Mouse (Mus musculus): Measurements from ENCODE around the gene BC052040.

Gene BC052040

DNA sequence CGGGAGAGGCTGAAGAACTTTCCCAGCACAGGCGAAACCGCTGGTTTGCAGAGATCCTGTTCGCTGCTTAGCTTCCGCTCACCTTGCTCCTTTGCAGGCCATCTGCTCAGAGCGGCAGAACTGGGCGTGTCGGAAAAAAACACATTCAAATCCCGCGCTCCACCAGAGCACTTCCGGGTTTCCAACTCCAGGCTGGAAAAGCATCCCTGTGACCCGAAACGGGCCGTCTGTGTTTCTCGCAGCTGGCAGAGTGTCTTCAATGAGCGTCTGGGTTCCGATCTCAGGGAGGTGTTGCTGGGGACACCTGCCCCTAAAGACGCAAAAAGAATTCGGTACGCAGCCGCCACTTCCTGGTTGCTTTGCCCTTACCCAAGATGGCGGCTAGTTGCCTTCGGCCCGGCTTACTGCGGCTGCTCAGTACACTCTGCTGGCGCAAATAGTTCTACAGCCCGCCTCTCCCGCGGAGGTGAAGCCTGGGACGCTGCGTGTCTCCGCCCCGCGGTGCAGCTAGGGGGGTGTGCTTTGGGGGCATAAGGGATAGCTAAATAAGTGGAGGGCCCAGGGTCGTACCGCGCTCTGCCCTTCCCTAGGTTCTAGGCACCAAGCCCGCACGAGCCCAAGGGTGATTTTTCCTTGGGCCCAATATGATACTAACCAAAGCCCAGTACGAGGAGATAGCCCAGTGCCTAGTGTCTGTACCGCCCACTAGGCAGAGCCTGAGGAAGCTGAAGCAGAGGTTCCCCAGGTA is at the start of gene BC052040:
Gene BC052040, plus strand, starts transcription at position 476 of the 748 bp plus-strand sequence.
- peak; percentile 90 for DNase-seq

DNA sequence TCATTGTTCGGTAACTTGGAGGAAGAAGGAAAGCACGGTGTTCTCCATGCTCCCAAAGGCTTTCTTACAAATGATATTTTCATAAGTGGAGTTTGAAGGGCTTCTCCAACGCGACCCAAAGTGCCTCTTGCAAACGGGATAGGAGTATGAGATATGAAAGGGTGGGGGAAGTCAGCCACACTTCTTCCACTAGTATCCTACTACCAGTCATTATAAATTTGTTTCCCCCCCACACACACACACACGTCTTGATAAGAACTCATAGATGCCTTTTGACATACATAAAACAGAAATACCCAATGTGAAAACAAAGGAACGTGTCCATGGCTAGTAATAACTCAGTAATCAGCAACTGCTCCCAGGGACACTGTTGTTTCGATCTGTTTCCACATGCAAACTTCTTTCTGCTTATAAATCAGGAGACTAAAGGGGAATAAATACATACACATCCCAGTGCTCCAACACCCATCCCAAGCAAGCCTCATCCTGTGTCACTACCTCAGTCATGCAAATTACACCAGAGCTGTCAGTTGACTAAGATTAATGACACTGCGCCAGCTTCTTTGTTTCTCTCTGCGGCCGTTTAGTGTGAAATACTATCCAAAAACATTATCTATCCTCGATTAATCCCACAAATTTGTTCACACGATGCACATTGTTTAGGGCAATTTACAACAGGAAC is 43.4 kb upstream of the BC052040 start:
- DNase-seq: no peak

DNA sequence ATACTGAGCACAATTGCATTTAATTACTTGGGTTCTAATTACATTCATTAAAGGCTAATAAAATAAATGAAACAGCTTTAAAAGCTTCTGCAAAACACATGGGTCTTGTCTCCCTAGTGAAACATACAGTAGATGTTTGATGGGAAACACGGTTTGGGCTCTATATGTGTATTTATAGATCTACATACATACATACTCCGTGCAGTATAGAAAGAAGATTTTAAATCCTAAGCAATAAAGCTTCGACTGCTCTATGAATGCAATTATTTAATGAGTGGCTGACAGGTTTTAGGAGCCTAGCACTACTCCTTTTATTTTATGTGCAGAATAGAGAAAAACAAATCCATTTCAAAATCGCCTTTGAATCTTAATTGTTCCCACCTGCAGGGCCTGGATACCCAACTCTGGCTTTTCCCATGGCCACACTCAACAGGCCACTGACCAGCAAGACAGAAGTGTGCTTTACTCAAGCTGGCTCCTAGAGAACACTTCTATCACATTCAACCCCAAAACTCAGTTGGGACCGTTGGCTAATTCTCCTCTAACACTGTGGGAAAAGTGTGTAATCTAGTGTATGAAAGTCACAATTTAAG is 42.7 kb upstream of the BC052040 start:
- DNase-seq: no peak

DNA sequence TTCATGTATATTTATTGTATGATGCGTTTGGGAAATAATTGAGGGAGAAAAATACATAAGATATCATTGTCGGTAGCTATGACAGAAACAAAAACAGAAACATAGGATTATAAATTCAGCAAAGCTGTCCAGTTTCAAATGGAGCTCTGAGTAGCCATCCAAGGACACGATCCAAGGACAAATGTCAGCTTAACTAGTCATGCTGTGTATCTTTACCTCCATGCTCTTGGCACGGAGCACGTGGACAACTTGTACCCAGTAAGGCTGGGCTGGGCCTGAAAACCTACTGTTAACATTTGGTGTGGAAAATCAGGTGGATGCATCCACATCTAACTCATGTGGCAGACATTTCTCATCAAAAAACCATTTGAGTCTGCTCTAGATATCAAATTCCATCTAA is 41.8 kb upstream of the BC052040 start:
- no peak for DNase-seq

DNA sequence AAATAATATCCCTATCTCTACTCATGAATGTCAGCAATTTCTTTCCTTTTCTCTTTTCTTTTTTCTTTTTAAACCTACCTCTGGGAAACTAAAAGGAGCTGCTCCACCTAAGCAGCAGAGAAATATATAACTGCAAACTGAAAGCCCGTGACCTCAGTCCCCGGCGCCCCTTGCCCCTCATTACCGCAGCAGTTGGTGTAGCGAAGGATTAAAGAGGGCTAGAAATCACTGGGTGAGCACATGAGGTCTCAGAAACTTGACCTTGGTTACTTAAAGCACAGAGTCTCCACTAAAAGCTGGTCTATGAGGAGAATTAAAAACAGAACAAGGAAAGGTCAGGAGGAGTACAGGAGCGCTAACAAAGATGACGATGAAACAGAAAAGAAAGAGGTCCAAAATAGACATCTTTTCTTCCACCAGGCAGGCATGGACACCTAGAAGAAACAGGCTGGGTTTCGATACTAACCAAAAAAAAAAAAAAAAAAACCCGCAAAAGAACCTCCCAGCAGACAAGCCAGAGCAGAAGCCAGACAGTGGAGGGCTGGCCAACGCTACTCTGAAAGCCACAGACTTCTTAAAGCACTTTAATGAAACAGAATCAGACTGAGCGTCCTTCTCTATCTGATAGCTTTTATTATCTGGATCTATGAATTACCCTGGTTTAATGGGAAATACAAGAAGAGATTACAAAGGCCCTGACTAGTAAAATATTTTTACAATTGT is 39.0 kb upstream of the BC052040 start:
- DNase-seq: no peak

DNA sequence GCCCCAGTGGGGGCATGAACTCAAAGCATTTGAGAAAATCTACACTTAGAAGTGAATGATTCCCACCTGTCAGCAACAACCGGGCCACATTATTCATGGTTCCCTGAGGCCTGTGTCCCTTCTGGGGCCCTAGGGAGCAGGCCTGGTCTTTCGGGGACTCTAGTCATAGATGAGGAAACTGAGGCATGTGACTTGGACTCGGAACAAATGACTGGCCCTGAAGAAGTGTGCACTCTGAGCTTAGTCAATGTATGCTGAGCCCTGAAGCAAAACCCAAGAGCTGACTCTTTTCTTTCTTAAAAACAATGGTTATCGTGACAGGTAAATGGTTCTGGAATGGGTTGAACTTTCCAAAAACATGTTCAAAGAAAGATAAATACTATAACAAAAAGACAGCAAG is 38.3 kb upstream of the BC052040 start:
- DNase-seq: no peak

DNA sequence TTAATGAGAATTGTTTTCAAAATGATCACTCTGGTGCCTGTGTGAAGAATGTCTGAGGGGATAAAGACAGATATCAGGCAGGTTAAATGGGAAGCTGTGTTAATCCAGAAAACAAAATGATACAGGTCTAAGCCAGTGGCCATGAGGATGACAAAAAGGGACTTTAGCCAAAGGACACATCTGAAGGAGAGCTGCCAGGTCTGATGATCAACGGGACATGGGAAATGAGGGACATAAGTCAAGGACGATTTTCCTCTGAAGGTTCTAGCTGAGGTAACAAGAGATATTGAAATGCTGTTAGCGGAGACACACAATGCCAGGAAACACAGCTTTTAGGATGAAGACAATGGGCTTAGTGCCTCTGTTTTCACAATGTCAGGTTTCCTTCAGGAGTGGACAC is 29.6 kb upstream of the BC052040 start:
- no peak for DNase-seq

DNA sequence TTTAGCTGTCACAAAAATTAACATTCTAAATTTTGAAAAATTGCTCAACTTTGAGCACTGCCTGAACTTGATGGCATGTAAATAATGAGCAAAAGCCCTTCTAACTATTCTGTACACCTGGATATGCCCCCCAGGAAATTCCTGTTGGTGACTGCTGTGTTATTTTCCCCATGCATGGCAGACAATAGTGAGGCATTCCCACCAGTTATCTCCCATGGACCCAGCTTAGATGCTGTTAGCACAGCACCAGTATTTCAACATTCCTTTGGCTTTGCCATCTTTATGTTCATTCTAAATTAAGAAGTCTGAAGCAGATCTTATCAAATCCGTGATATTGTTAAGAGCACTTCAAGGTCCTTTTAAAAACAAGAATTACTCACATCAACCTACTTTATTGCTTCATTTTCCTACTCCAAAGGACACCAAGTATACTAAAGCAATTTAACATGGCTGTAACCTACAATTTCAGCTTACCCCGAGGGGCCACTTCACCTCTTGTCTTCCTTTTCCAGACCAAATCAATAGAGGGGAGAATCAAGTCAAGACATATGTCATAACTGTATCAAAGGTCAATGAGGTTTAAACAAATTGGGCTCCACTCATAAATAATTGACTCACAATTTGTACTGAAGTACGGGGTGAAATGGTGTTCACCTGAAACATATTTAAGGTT is 19.2 kb upstream of the BC052040 start:
- DNase-seq: no peak

DNA sequence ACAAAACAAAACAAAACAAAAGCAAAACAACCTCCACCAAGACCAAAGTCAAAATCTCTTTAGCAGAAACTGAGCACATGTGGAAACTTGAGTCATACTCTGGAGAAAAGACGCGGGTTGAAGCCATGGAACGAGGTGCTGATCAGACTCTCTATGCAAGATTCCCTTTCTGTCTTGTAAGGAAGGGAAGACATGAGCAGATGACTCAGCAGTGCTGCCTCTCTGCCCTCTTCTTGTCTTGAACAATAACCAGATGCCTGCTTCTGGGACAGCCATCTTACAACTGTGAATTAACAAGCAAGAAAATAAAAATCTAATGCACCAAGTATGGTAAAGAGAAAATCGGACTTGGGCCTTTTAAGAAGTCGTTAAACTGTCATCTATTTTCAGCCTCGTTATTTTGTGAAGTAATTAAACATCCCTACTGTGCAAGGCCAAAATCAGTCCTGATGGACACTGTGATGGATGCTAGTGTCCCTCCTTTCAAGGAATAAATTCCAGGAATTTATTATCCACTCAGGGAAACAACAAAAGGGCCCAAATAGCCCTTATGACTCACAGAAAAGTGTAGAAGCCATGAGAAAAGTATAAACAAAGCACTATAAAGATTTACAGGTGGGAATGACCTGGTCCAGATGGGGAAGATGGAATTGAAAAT is 18.0 kb upstream of the BC052040 start:
- no peak for DNase-seq

DNA sequence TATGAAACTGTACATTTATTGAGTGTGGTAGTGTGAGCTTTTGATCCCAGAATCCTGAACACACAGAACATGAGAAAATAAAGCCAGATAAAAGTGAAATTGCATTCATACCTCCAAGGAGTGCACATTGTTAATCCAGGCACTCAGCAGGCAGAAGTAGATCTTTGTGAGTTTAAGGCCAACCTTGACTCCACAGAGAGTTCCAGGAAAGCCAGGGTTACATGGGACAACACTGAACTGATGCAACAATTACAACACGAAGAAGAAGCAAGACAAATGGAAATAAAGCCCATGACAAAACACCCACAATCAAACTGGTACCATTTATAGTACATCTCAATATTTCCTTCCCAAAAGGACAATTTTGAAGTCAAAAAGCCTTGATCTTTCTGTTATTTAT is 9.5 kb upstream of the BC052040 start:
- DNase-seq: no peak

DNA sequence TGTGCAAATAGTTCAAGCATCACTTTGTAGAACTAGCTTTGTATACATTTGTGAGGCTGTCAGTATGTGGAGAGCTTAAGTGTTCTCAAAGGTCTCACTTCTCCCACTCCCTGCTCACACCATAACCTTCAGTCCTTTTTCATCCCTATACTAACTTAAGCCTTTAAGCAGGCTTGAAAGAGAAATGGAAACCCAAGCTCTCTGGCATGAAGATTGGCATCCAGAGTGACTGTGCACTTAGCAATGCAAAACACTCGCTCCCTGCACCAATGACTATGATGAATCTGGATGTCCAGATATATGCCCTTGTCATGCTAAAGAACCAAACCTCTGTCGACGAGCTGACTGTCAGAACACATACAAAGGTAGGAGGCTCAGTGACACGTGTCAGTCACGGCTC is 6.7 kb upstream of the BC052040 start:
- DNase-seq: no peak

DNA sequence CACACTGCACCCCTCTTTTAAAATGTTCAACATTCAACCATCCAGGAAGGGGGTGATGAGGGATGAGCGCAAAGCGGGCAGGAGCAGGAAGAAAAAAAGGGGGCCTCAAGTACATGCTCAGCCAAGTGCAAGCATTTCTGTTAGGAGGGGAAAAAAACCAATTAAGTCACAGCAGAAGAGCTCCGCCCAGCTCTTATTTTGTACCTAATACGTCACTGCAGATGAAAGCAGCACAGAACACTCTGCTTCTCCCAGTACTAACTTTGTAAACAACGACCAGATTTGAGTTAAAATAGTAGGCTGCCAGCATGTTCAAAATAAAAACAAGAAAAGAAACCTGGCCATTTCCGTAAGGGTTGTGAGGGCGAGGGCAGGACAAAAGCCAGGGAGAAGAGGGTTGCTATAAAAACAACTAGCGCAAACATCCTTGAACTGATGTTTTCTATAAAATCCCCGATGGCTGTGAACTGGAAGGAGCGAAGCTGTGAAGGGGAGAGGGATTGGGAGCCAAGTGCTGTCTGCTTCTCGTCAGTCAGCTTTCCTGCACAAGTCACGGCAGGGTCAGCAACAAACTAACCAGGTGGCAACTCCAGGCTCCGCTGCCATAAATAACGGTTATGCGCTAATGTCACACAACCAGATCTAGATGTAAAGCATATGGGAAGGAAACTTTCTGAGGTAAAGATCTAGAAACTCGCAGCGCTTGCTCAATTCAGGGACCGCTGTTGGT is 2.2 kb upstream of the BC052040 start:
- DNase-seq: no peak

DNA sequence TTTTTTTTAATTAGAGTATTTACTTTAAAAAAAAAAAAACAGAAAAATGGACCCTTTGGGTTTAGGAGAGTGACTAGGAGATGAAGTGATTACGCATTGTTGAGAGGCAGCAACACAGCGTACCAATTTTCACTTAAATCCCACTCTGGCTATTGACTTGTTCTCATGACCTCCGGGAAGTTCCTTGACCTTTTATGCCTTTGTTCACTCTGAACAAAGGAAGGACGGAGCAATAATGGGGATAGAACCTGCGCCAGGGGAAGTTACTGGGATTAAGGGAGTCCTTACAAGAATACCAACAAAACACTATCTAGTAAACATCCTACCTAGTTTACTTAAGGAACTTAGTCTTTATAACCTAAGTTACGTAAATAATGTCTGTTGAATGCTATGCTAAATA is 1.5 kb upstream of the BC052040 start:
- no peak for DNase-seq

DNA sequence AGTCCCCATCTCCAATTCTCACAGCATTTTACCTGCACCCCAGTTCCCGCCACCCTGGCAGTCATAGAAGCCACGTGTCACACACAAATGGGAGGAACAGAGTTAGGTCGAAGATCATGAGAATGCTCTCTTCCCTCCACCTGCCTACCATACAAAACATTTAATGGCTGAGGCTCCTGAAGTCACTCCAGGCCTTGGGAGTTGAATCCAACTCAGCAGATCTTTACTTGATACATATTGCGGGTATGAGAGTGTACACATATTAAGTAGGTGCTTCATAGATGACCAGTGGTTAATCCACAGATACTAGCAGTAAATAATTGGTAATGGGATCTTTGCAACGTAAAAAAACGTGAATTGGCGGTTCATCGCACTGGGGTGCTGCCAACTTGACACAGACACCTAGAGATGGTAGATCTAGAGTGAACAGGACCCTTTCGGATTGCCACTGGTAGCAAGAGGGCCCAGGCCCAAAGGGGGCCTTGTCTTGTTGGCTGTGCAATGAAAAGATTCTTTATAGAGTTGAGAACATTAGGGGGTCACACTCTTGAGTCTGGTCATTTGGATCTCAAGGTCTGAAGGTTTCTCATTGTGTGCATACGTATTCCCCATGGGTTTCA is 583 bp downstream of the BC052040 start:
- DNase-seq: peak; percentile 7

DNA sequence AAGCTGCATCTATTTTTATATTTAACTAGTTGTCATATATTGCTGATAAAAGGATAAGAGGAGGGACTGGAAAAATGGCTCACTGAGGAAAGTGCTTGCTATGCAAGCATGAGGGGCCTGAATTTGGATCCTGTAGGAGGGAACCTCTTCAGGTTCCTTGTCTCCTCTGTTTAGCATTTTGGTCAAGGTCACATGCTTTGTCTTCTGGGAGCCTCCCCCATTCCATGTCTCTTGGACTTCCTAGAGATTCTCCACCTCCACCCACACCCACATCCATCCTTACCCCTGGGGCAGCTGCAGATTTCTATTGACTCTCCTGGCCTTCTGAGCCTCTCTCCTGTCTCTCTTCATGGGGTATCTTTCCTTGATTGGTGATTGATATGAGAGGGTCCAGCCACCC is 2.3 kb downstream of the BC052040 start:
- no peak for DNase-seq

DNA sequence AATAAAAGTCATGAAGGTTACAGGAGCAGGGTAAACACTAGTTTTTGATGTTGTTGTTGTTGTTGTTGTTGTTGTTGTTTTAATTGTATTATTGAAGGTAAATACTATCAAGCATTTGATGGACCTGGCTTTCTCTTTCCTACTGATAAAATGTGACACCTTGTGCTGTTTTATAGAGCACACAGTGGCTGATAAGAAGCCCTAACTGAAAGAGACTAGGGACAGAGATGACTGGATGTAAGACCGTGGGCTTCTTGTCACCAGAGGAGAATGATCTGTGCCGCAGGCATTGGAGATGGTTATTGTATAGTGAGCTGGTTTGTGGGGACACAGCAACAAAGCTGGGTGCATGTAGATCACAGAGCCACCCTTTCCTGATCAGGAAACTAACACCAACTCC is 9.1 kb downstream of the BC052040 start:
- DNase-seq: no peak

DNA sequence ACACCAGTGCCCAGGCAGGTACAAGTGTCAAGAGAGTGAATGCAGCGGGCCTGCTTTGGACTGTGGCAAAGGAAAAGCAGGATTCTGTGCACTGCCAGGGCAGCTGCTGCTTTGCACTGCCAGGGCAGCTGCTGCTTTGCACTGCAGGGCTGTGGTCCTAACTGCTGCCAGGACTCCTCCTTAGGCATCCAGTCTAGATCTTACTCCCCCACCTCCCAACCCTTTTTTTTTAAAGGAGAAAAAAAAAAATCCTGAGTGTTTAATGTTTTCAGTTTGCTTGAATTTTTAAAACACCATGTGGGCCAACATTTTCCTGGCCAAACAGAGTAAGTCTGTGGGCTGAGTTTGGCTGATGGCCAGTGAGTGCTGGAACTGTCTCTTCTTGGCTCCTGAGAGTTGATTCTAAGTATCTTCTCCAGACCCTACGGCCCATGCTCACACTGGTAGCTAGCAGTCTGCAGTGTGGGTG is 11.2 kb downstream of the BC052040 start:
- no peak for DNase-seq

DNA sequence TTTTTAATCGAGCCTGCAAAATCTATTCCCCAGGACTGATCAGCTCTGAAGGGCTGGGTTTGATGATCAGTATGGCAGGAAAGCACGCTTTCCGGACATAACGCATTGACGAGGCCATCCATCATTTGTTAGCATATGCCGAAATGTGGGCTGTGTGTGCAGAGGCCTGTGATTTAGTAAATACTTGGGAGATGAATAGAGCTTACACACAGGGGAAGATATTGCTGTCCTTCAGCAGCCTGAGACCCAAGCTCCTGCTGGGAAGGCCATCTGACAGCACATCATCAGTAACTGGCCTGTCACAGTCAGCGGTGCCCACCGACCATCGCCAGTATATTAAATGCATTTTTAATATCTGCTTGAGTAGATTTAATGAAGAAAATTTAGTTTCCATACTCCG is 15.5 kb downstream of the BC052040 start:
- DNase-seq: no peak

DNA sequence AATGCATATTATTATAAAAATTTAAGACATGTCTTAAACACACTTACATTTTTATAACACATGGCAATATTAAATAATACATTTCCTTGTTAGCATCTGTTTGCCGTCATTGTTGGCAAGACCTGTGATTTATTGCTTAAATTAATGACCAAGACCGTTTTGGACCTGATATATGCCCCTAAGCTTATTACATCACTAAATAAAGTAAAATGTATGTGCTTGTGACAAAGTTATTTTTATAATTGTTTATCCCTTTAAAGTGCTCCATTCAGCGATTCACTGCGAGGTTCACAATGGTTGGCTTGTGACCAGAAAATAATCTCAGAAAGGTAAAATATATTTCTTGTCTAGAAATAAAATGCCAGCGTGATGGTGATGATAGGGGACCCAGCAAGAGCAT is 16.8 kb downstream of the BC052040 start:
- no peak for DNase-seq

DNA sequence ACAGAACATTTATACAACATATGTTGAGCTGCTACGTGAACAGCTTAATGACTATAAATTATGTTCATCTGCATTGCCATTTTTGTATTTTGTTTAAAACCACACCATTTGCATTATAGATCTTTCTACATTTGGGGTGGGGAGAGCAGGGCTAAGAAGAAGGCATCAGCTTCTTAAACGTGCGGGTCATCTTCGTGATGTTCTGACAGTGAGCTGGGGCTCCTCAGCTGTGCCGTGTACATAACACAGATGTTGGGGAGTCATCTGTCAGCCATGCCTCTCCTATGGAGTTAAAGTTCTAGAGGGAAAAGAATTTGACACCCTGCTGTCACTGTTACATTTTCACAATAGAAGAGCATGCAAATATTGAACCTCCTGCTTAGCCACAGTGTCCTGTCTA is 19.2 kb downstream of the BC052040 start:
- no peak for DNase-seq

DNA sequence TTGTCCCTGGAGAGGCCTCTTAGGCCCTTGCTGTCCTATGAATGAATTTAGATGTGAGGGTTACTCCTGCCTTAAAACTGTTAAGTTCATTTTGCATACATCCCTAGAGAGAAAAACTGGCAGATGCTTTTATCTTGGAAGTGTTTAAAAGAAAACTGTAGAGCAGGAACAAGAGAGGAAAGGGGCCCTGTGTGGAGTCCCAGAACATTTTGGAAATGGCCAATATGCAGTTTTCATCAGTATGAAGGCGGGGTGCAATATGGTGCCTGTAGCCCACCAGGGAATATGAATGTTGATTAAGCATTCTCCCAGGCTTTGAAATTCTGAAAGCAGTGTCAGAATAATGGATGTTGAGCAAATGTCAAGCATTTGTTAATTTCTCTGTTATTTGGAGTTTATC is 19.8 kb downstream of the BC052040 start:
- DNase-seq: no peak
